Mouse (Mus musculus) kidney, adult 9 months (tissue): Measurements from ENCODE around the gene Pde2a.

Experiments used
- DNase-seq: peaks from one replicate; pipeline ENCODE4 v3.0.0; 2022

Gene Pde2a

GRCm38 (mm10) chr7:101421529-101421928 lies at the start of gene Pde2a:
TSS of gene Pde2a (plus strand) at chr7:101421691.
- no peak for DNase-seq

GRCm38 (mm10) chr7:101373082-101373481 lies 48.4 kb upstream of the Pde2a start:
- DNase-seq: no peak

- peak; percentile 66 for DNase-seq
These were observed 47.3 kb upstream of the Pde2a start for GRCm38 (mm10) chr7:101374155-101374554.

GRCm38 (mm10) chr7:101376701-101377340 lies 44.7 kb upstream of the Pde2a start:
- no peak for DNase-seq

- peak; percentile 84 for DNase-seq
These were observed 43.7 kb upstream of the Pde2a start for GRCm38 (mm10) chr7:101377741-101378262.

- peak; percentile 43 for DNase-seq
These were observed 43.2 kb upstream of the Pde2a start for GRCm38 (mm10) chr7:101378285-101378684.

GRCm38 (mm10) chr7:101378796-101379465 lies 42.6 kb upstream of the Pde2a start:
- peak; percentile 62 for DNase-seq

- no peak for DNase-seq
These were observed 41.8 kb upstream of the Pde2a start for GRCm38 (mm10) chr7:101379732-101380131.

- peak; percentile 79 for DNase-seq
These were observed 40.0 kb upstream of the Pde2a start for GRCm38 (mm10) chr7:101381512-101381911.

- peak; percentile 61 for DNase-seq
These were observed 39.1 kb upstream of the Pde2a start for GRCm38 (mm10) chr7:101382378-101382777.

- DNase-seq: no peak
These were observed 37.7 kb upstream of the Pde2a start for GRCm38 (mm10) chr7:101383756-101384155.

- no peak for DNase-seq
These were observed 36.6 kb upstream of the Pde2a start for GRCm38 (mm10) chr7:101384931-101385330.

GRCm38 (mm10) chr7:101385331-101385733 lies 36.2 kb upstream of the Pde2a start:
- no peak for DNase-seq

- DNase-seq: no peak
These were observed 35.5 kb upstream of the Pde2a start for GRCm38 (mm10) chr7:101385866-101386452.

GRCm38 (mm10) chr7:101389256-101389655 lies 32.2 kb upstream of the Pde2a start:
- DNase-seq: no peak

- no peak for DNase-seq
These were observed 29.5 kb upstream of the Pde2a start for GRCm38 (mm10) chr7:101391909-101392479.

- no peak for DNase-seq
These were observed 28.5 kb upstream of the Pde2a start for GRCm38 (mm10) chr7:101393015-101393414.

- DNase-seq: no peak
These were observed 27.6 kb upstream of the Pde2a start for GRCm38 (mm10) chr7:101393694-101394504.

GRCm38 (mm10) chr7:101394569-101394968 lies 26.9 kb upstream of the Pde2a start:
- no peak for DNase-seq

- DNase-seq: no peak
These were observed 26.0 kb upstream of the Pde2a start for GRCm38 (mm10) chr7:101395471-101395870.

- no peak for DNase-seq
These were observed 24.3 kb upstream of the Pde2a start for GRCm38 (mm10) chr7:101397175-101397574.

- no peak for DNase-seq
These were observed 20.0 kb upstream of the Pde2a start for GRCm38 (mm10) chr7:101401510-101401909.

- DNase-seq: no peak
These were observed 17.7 kb upstream of the Pde2a start for GRCm38 (mm10) chr7:101403831-101404230.
